Mouse (Mus musculus) CH12.LX (cell line): Measurements from ENCODE around the gene Defb25. TPM values are rescaled to one million over a fixed set of nuclear protein-coding genes. Genes with fewer than 3 reads are reported as not detected.

Experiments
- DNase-seq: peaks from one replicate; pipeline ENCODE4 v3.0.0-alpha.2; 2013; ENCODE audit errors: extremely low read depth
- H3K27ac ChIP-seq: 2 replicates; pipeline ENCODE4 v1.5.1; 2012; ENCODE audit warnings: low read depth, mild to moderate bottlenecking, control low read depth, moderate library complexity; ENCODE audit not compliant: insufficient read depth
- H3K27me3 ChIP-seq: replicated peaks from 2 replicates; pipeline ENCODE3; 2012; ENCODE audit warnings: inconsistent platforms
- H3K36me3 ChIP-seq, 2 experiments: replicated peaks in 1 of 2; 2 replicates each; pipeline versions ENCODE3 to v1.6.1; 2012; ENCODE audit warnings: inconsistent platforms in 1 of 2, low read length in 1 of 2, mild to moderate bottlenecking in 1 of 2, mixed read lengths in 1 of 2, moderate library complexity in 1 of 2; ENCODE audit not compliant: control insufficient read depth in 1 of 2, insufficient read depth in 1 of 2
- H3K4me1 ChIP-seq, 2 experiments: 2 replicates each; pipeline ENCODE4 v1.6.1; 2012; ENCODE audit warnings: inconsistent platforms in 1 of 2, moderate library complexity in 1 of 2; ENCODE audit not compliant: insufficient read depth in 2 of 2, control insufficient read depth in 1 of 2
- H3K4me2 ChIP-seq: 2 replicates; pipeline ENCODE4 v1.6.1; 2012; ENCODE audit warnings: low read depth, mild to moderate bottlenecking, control low read depth; ENCODE audit not compliant: poor library complexity, insufficient read depth, severe bottlenecking
- H3K4me3 ChIP-seq, 3 experiments: fragments of 150-350 bp in 1 of 3; sonication (generic) in 1 of 3; replicated peaks in 1 of 3; 2 replicates each; pipeline versions ENCODE3 to v1.5.1; 2011 to 2012; ENCODE audit warnings: low read depth in 2 of 3, low read length in 2 of 3, mild to moderate bottlenecking in 2 of 3, moderate library complexity in 2 of 3, control low read depth in 1 of 3, improper control_type of control experiment in 1 of 3, inconsistent platforms in 1 of 3, mixed read lengths in 1 of 3; ENCODE audit not compliant: poor library complexity in 1 of 3
- H3K79me2 ChIP-seq: replicated peaks from 2 replicates; pipeline ENCODE4 v1.6.1; 2012; ENCODE audit warnings: mild to moderate bottlenecking, moderate library complexity; ENCODE audit not compliant: control insufficient read depth, poor library complexity, insufficient read depth, severe bottlenecking; ENCODE audit errors: extremely low read depth
- H3K9ac ChIP-seq: 2 replicates; pipeline ENCODE4 v1.6.1; 2012; ENCODE audit warnings: low read depth, mild to moderate bottlenecking, control low read depth, moderate library complexity; ENCODE audit not compliant: insufficient read depth
- H3K9me3 ChIP-seq: replicated peaks from 2 replicates; pipeline ENCODE3; 2012; ENCODE audit warnings: low read length, inconsistent platforms, mixed read lengths
- BHLHE40 ChIP-seq: IDR thresholded peaks from 2 replicates; pipeline ENCODE4 v1.6.1; 2011; ENCODE audit warnings: mild to moderate bottlenecking, low read depth, low read length, improper control_type of control experiment
- CHD1 ChIP-seq: IDR thresholded peaks from 2 replicates; pipeline ENCODE4 v1.6.1; 2012; ENCODE audit warnings: low read depth, low read length, improper control_type of control experiment, inconsistent platforms
- CTCF ChIP-seq, 2 experiments: IDR thresholded peaks in 1 of 2; conservative IDR thresholded peaks in 1 of 2; 2 replicates each; pipeline ENCODE4 v1.5.1; 2011 to 2012; ENCODE audit warnings: low read depth in 2 of 2, low read length in 2 of 2, improper control_type of control experiment in 1 of 2, inconsistent platforms in 1 of 2, mild to moderate bottlenecking in 1 of 2, moderate library complexity in 1 of 2
- EP300 ChIP-seq: IDR thresholded peaks from 2 replicates; pipeline ENCODE4 v1.6.1; 2011; ENCODE audit warnings: low read length, improper control_type of control experiment
- GABPA ChIP-seq: IDR thresholded peaks from 2 replicates; pipeline ENCODE4 v1.6.1; 2012; ENCODE audit warnings: low read depth, low read length, improper control_type of control experiment, inconsistent platforms; ENCODE audit not compliant: insufficient replicate concordance
- MXI1 ChIP-seq: IDR thresholded peaks from 2 replicates; pipeline ENCODE4 v1.6.1; 2011; ENCODE audit warnings: mild to moderate bottlenecking, low read depth, low read length, improper control_type of control experiment
- NELFE ChIP-seq: IDR thresholded peaks from 2 replicates; pipeline ENCODE4 v1.6.1; 2011; ENCODE audit warnings: low read depth, low read length, improper control_type of control experiment
- NRF1 ChIP-seq: IDR thresholded peaks from 2 replicates; pipeline ENCODE4 v1.6.1; 2014; ENCODE audit warnings: low read depth, mild to moderate bottlenecking, inconsistent platforms, low read length, improper control_type of control experiment, moderate library complexity
- RAD21 ChIP-seq: IDR thresholded peaks from 2 replicates; pipeline ENCODE4 v1.6.1; 2011; ENCODE audit warnings: low read depth, mild to moderate bottlenecking, low read length, improper control_type of control experiment, moderate library complexity
- RCOR1 ChIP-seq: conservative IDR thresholded peaks from 2 replicates; pipeline ENCODE4 v1.6.1; 2012; ENCODE audit warnings: low read depth, mild to moderate bottlenecking, inconsistent platforms, low read length, improper control_type of control experiment
- SIN3A ChIP-seq: IDR thresholded peaks from 2 replicates; pipeline ENCODE4 v1.6.1; 2012; ENCODE audit warnings: low read length, improper control_type of control experiment, inconsistent platforms
- SMC3 ChIP-seq: IDR thresholded peaks from 2 replicates; pipeline ENCODE4 v1.6.1; 2011; ENCODE audit warnings: low read depth, low read length, improper control_type of control experiment
- TBP ChIP-seq: conservative IDR thresholded peaks from 2 replicates; pipeline ENCODE4 v1.6.1; 2011; ENCODE audit warnings: low read depth, low read length, improper control_type of control experiment
- UBTF ChIP-seq: IDR thresholded peaks from 2 replicates; pipeline ENCODE4 v1.6.1; 2012; ENCODE audit warnings: low read depth, mild to moderate bottlenecking, inconsistent platforms, low read length, improper control_type of control experiment, moderate library complexity
- USF1 ChIP-seq: IDR thresholded peaks from 2 replicates; pipeline ENCODE4 v1.6.1; 2014; ENCODE audit warnings: low read depth, mild to moderate bottlenecking, inconsistent platforms, low read length, improper control_type of control experiment
- USF2 ChIP-seq: conservative IDR thresholded peaks from 2 replicates; pipeline ENCODE4 v1.6.1; 2011; ENCODE audit warnings: low read depth, low read length, improper control_type of control experiment
- ZKSCAN1 ChIP-seq: IDR thresholded peaks from 2 replicates; pipeline ENCODE4 v1.6.1; 2012; ENCODE audit warnings: low read depth, inconsistent platforms, low read length, improper control_type of control experiment, borderline replicate concordance
- ZMIZ1 ChIP-seq: IDR thresholded peaks from 2 replicates; pipeline ENCODE4 v1.6.1; 2012; ENCODE audit warnings: low read depth, mild to moderate bottlenecking, inconsistent platforms, low read length, improper control_type of control experiment
- ZNF384 ChIP-seq: IDR thresholded peaks from 2 replicates; pipeline ENCODE4 v1.6.1; 2012; ENCODE audit warnings: low read depth, low read length, improper control_type of control experiment, inconsistent platforms
- dilution Hi-C: fragments of 300-500 bp; cut with MboI; formaldehyde crosslinking; loops from 2 replicates; pipeline ENCODE4 v1.14.3; 2020; ENCODE audit warnings: low sequenced_read_pairs; ENCODE audit not compliant: extremely low pct_unique_long_range_greater_than_20kb, extremely low pct_ligation_motif_present
- in situ Hi-C: fragments of 300-500 bp; cut with MboI; formaldehyde crosslinking; loops from 3 replicates; pipeline ENCODE4 v1.14.3; 2019; ENCODE audit warnings: low sequenced_read_pairs, low pct_ligation_motif_present, low pct_unique_long_range_greater_than_20kb, mixed read lengths
- polyA plus RNA-seq: library from polyadenylated mRNA; unstranded; fragments of >175 nt; gene quantifications from 2 replicates; pipeline ENCODE4 v1.2.1, GENCODE M21; 2012; ENCODE audit warnings: low read depth; ENCODE audit not compliant: insufficient read length
- total RNA-seq, 2 experiments: library from RNA; depleted of rRNA; stranded (reverse); fragments of 300-350 nt in 1 of 2; fragments of >200 nt in 1 of 2; gene quantifications; 2 replicates each; pipeline ENCODE4 v1.2.3; 2012 to 2014

Gene Defb25
- total and polyA plus RNA-seq, 3 experiments = 1.8 TPM; not detected in 2

GRCm38 (mm10) chr2:152607746-152608145, 15.1 kb downstream of the Defb25 start:
- Histone ChIP-seq H3K36me3 (no peaks in the 10 kb centered on the region), H3K4me1 (0 out of 4 replicates have a peak, but pooled peaks cover 0 to 2% of the 10 kb centered on the region in 2 experiments), H3K9ac (no peak overlapping the region), H3K27me3 (peaks cover 12% of the 10 kb centered on the region), H3K9me3 (peaks cover 4% of the 10 kb centered on the region), H3K79me2 (no peaks in the 10 kb centered on the region), H3K4me3 (no peak overlapping the region), H3K4me2 (no peak overlapping the region), H3K27ac (no peak overlapping the region)
- in situ Hi-C loops = no loop called here
- dilution Hi-C loops = no loop called here
- no peak for TF ChIP-seq UBTF
- TF ChIP-seq ZKSCAN1 = no peak
- TF ChIP-seq BHLHE40 = no peak
- no peak for TF ChIP-seq CHD1
- TF ChIP-seq RAD21 = no peak
- TF ChIP-seq SIN3A = no peak
- TF ChIP-seq ZMIZ1 = no peak
- no peak for TF ChIP-seq EP300
- TF ChIP-seq MXI1 = no peak
- TF ChIP-seq ZNF384 = no peak
- TF ChIP-seq NELFE = no peak
- TF ChIP-seq GABPA = no peak
- no peak for TF ChIP-seq USF1
- TF ChIP-seq USF2 = no peak
- no peak for TF ChIP-seq NRF1
- TF ChIP-seq CTCF (conservative IDR thresholded peaks at IDR 0.05 in 1 of 2, IDR thresholded peaks at IDR 0.05 in 1 of 2; ENCODE audit: low read depth in 2 of 2, low read length in 2 of 2) = no peak
- TF ChIP-seq TBP = no peak
- no peak for DNase-seq

GRCm38 (mm10) chr2:152604057-152604456, 18.8 kb downstream of the Defb25 start, which contains the start of gene Defb36:
Gene Defb36, plus strand, starts transcription at chr2:152604327.
- peaks cover 0 to 2% of the 10 kb centered on the region in 2 experiments; a peak in 1 of 4 replicates for H3K4me1 ChIP-seq
- H3K4me3 ChIP-seq = no peak within 1 kb of the TSS
- peaks cover 7% of the 10 kb centered on the region for H3K27me3 ChIP-seq
- no peak within 1 kb of the TSS for H3K9ac ChIP-seq
- TF ChIP-seq SMC3 (peak; percentile 38; the same call in 1 of the 2 replicates), RCOR1 (no peak), CTCF (conservative IDR thresholded peaks at IDR 0.05 in 1 of 2, IDR thresholded peaks at IDR 0.05 in 1 of 2; ENCODE audit: low read depth in 2 of 2, low read length in 2 of 2) (peak; percentile 26 to 69; a peak in 3 of 4 replicates)
- TF ChIP-seq, all 38 proteins: peak for 2
- no peak within 1 kb of the TSS for H3K27ac ChIP-seq
- peak; percentile 37 for DNase-seq
- dilution Hi-C loops (no loop called here), in situ Hi-C loops (no loop called here)
- no peak within 1 kb of the TSS for H3K4me2 ChIP-seq
- peaks cover 13% of the 10 kb centered on the region for H3K9me3 ChIP-seq
- no peaks in the 10 kb centered on the region for H3K36me3 ChIP-seq
- H3K79me2 ChIP-seq = no peaks in the 10 kb centered on the region
